Mouse (Mus musculus): ENCODE measurements around the gene Tradd. TPM values are rescaled to one million over a fixed set of nuclear protein-coding genes. Genes with fewer than 3 reads are reported as not detected.

The Tradd gene
- polyA plus RNA-seq, 1 experiment: 26.2 TPM

GRCm38 (mm10) chr8:105286907-105287306, 22.5 kb upstream of the Tradd start:
- no peak for TF ChIP-seq CTCF (IDR thresholded peaks at IDR 0.05; ENCODE audit: low read depth, low read length)
- no peak for TF ChIP-seq POLR2A (IDR thresholded peaks at IDR 0.05; ENCODE audit: borderline replicate concordance, low read depth, low read length)
- Histone ChIP-seq H3K4me3 (ENCODE audit: insufficient read depth, low read length) (no peak overlapping the region), H3K27ac (ENCODE audit: insufficient read depth, low read depth, low read length) (no peak overlapping the region), H3K4me1 (ENCODE audit: control insufficient read depth, insufficient read depth, low read length) (peaks cover 10% of the 10 kb centered on the region; the same call in 1 of the 2 replicates)

GRCm38 (mm10) chr8:105285514-105285913, 21.1 kb upstream of the Tradd start:
- peaks cover 9% of the 10 kb centered on the region; the same call in 1 of the 2 replicates for H3K4me1 ChIP-seq (ENCODE audit: control insufficient read depth, insufficient read depth, low read length)

DNA sequence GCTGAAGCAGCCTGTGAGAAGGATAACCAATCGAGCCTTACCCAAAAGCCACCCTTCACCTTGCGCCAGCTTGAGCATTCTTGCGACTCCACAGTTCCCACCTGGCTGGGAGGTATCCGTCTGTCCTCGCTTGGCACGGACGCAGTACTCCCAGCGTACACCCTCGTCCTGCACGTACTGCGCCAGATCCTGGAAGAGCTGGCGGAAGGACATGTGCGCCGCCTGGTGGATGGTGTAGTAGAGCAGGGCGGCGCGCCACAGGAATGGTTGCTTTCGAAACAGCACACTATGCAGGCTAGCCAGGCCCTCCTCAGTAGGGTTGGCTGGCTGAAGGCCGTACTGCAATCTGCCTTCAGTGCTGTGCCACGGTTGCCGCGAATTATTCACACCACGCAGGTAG, 18.7 kb upstream of the Tradd start:
- TF ChIP-seq POLR2A (IDR thresholded peaks at IDR 0.05; ENCODE audit: borderline replicate concordance, low read depth, low read length) (no peak), CTCF (IDR thresholded peaks at IDR 0.05; ENCODE audit: low read depth, low read length) (no peak; the same call in 1 of the 2 replicates)
- H3K4me3 ChIP-seq (ENCODE audit: insufficient read depth, low read length): no peak overlapping the region
- H3K27ac ChIP-seq (ENCODE audit: insufficient read depth, low read depth, low read length): no peak overlapping the region
- H3K4me1 ChIP-seq (ENCODE audit: control insufficient read depth, insufficient read depth, low read length): peaks cover 3% of the 10 kb centered on the region; the same call in 1 of the 2 replicates

More at GRCm38 (mm10) chr8:105285514-105285913, 21.1 kb upstream of the Tradd start:
- TF ChIP-seq POLR2A (IDR thresholded peaks at IDR 0.05; ENCODE audit: borderline replicate concordance, low read depth, low read length) (no peak), CTCF (IDR thresholded peaks at IDR 0.05; ENCODE audit: low read depth, low read length) (no peak)
- Histone ChIP-seq H3K4me3 (ENCODE audit: insufficient read depth, low read length) (no peak overlapping the region), H3K27ac (ENCODE audit: insufficient read depth, low read depth, low read length) (no peak overlapping the region)

- Histone ChIP-seq H3K27ac (ENCODE audit: insufficient read depth, low read depth, low read length) (no peak overlapping the region), H3K4me1 (ENCODE audit: control insufficient read depth, insufficient read depth, low read length) (peaks cover 3% of the 10 kb centered on the region; the same call in 1 of the 2 replicates)
- TF ChIP-seq POLR2A (IDR thresholded peaks at IDR 0.05; ENCODE audit: borderline replicate concordance, low read depth, low read length) (no peak), CTCF (IDR thresholded peaks at IDR 0.05; ENCODE audit: low read depth, low read length) (no peak)
Measured at GRCm38 (mm10) chr8:105282239-105282638, 17.8 kb upstream of the Tradd start.

DNA sequence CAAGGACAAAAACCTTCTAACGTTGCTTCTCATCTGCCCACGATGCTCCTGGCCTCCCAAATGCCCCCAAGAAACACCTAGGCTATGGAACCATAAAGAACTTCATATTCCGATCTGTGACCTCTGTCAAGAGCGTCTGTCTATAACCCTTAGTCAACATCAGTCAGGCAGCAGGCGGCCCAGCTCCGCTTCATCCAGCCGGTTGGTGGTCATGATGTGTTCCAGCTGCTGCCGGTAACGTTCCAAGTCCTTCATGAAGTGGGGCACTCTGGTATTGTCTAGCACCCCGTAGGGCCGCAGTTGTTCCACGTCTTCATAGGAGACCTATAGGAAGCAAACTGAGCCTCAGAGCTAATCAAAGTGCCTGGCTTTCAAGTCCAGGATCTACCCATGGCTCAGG, 17.4 kb upstream of the Tradd start:
- TF ChIP-seq CTCF (IDR thresholded peaks at IDR 0.05; ENCODE audit: low read depth, low read length): no peak
- no peak for TF ChIP-seq POLR2A (IDR thresholded peaks at IDR 0.05; ENCODE audit: borderline replicate concordance, low read depth, low read length)
- H3K4me1 ChIP-seq (ENCODE audit: control insufficient read depth, insufficient read depth, low read length): peaks cover 3% of the 10 kb centered on the region; the same call in 1 of the 2 replicates
- H3K4me3 ChIP-seq (ENCODE audit: insufficient read depth, low read length): no peak overlapping the region
- no peak overlapping the region for H3K27ac ChIP-seq (ENCODE audit: insufficient read depth, low read depth, low read length)

More at GRCm38 (mm10) chr8:105282239-105282638, 17.8 kb upstream of the Tradd start:
- H3K4me3 ChIP-seq (ENCODE audit: insufficient read depth, low read length): no peak overlapping the region

DNA sequence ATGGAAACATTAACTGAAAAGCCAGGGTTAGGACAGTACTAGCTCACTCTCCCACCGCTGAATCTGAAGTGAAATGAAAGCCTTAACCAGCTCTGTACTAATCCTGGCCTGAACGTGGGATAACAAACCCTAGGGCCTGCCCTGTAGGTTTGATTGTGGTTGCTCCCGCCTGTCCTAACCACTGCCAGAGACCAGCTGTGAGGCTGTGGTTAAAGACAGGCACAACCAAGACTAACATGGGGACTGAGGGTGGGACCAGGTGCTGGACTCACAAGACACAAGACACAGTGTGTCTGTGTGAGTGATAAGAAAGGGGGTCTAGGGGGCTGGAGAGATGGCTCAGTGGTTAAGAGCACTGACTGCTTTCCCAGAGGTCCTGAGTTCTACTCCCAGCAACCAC, 16.2 kb upstream of the Tradd start:
- Histone ChIP-seq H3K4me1 (ENCODE audit: control insufficient read depth, insufficient read depth, low read length) (peaks cover 3% of the 10 kb centered on the region; the same call in 1 of the 2 replicates), H3K4me3 (ENCODE audit: insufficient read depth, low read length) (no peak overlapping the region), H3K27ac (ENCODE audit: insufficient read depth, low read depth, low read length) (no peak overlapping the region)
- TF ChIP-seq CTCF (IDR thresholded peaks at IDR 0.05; ENCODE audit: low read depth, low read length): no peak
- no peak for TF ChIP-seq POLR2A (IDR thresholded peaks at IDR 0.05; ENCODE audit: borderline replicate concordance, low read depth, low read length)

- no peak overlapping the region for H3K27ac ChIP-seq (ENCODE audit: insufficient read depth, low read depth, low read length)
- TF ChIP-seq CTCF (IDR thresholded peaks at IDR 0.05; ENCODE audit: low read depth, low read length): no peak
- TF ChIP-seq POLR2A (IDR thresholded peaks at IDR 0.05; ENCODE audit: borderline replicate concordance, low read depth, low read length): no peak
- peak overlapping the region; percentile 27 for H3K4me3 ChIP-seq (ENCODE audit: insufficient read depth, low read length)
- H3K4me1 ChIP-seq (ENCODE audit: control insufficient read depth, insufficient read depth, low read length): peaks cover 3% of the 10 kb centered on the region; the same call in 1 of the 2 replicates
Measured at GRCm38 (mm10) chr8:105278911-105279334, 14.5 kb upstream of the Tradd start.

- Histone ChIP-seq H3K27ac (ENCODE audit: insufficient read depth, low read depth, low read length) (no peak overlapping the region), H3K4me1 (ENCODE audit: control insufficient read depth, insufficient read depth, low read length) (peaks cover 3% of the 10 kb centered on the region; the same call in 1 of the 2 replicates), H3K4me3 (ENCODE audit: insufficient read depth, low read length) (peak overlapping the region; percentile 50)
- TF ChIP-seq POLR2A (IDR thresholded peaks at IDR 0.05; ENCODE audit: borderline replicate concordance, low read depth, low read length) (no peak), CTCF (IDR thresholded peaks at IDR 0.05; ENCODE audit: low read depth, low read length) (no peak)
Measured at GRCm38 (mm10) chr8:105276292-105277120, 12.1 kb upstream of the Tradd start.

- no peak for TF ChIP-seq POLR2A (IDR thresholded peaks at IDR 0.05; ENCODE audit: borderline replicate concordance, low read depth, low read length)
- TF ChIP-seq CTCF (IDR thresholded peaks at IDR 0.05; ENCODE audit: low read depth, low read length): no peak
- peaks cover 3% of the 10 kb centered on the region; the same call in 1 of the 2 replicates for H3K4me1 ChIP-seq (ENCODE audit: control insufficient read depth, insufficient read depth, low read length)
- H3K4me3 ChIP-seq (ENCODE audit: insufficient read depth, low read length): peak within 1 kb of the TSS; percentile 50
- H3K27ac ChIP-seq (ENCODE audit: insufficient read depth, low read depth, low read length): no peak within 1 kb of the TSS
Measured at GRCm38 (mm10) chr8:105275840-105276239, 11.4 kb upstream of the Tradd start, which contains the start of gene Nol3. Gene Nol3, plus strand, starts transcription at chr8:105276140.

DNA sequence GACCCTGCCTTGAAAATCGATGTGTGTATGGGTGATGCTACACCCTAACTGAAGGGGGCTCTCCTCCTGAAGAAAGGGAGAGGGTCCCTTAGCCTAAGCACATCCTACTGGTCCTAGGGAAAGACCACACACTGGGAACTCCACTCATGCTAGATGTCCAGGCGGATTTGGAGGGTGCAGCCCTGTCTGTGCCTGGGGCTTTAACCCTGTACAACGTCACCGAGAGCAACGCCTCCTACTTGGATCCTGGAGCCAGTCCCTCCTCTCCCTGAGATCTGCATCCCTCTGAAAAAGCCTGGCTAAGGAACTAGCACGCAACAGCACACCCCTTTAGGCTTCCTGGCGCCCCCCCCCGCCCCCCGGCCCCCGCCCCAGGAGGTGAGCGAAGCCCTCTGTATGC, 11.0 kb upstream of the Tradd start:
- no peak overlapping the region for H3K27ac ChIP-seq (ENCODE audit: insufficient read depth, low read depth, low read length)
- H3K4me3 ChIP-seq (ENCODE audit: insufficient read depth, low read length): no peak overlapping the region

More for the DNA sequence above, 11.0 kb upstream of the Tradd start:
- TF ChIP-seq CTCF (IDR thresholded peaks at IDR 0.05; ENCODE audit: low read depth, low read length) (no peak), POLR2A (IDR thresholded peaks at IDR 0.05; ENCODE audit: borderline replicate concordance, low read depth, low read length) (no peak)
- H3K4me1 ChIP-seq (ENCODE audit: control insufficient read depth, insufficient read depth, low read length): peaks cover 4% of the 10 kb centered on the region; the same call in 1 of the 2 replicates

All from bone marrow macrophage, adult 2 months (primary cell).